Mouse (Mus musculus): ENCODE results near the gene Sord. TPM values are rescaled to one million over a fixed set of nuclear protein-coding genes. Genes with fewer than 3 reads are reported as not detected.

Sord gene
- total RNA-seq, 2 experiments from 2014 or later, result 10.6 to 16.4 TPM

GRCm38 (mm10) chr2:122301081-122301920 lies 66.8 kb downstream of the Sord start:
- DNase-seq (ENCODE audit: low spot score in 2 of 2), result peak in 1 of 2 experiments; percentile 41

GRCm38 (mm10) chr2:122301921-122302573 lies 67.5 kb downstream of the Sord start:
- no peak for DNase-seq (ENCODE audit: low spot score in 2 of 2)

- peak in 1 of 2 experiments; percentile 49 for DNase-seq (ENCODE audit: low spot score in 2 of 2)
These were observed 68.2 kb downstream of the Sord start for GRCm38 (mm10) chr2:122302574-122303241.

- no peak for DNase-seq (ENCODE audit: low spot score in 2 of 2)
These were observed 70.0 kb downstream of the Sord start for GRCm38 (mm10) chr2:122304544-122304943.

- DNase-seq (ENCODE audit: low spot score in 2 of 2), result no peak
These were observed 70.7 kb downstream of the Sord start for GRCm38 (mm10) chr2:122305097-122305892.

GRCm38 (mm10) chr2:122306184-122306583 lies 71.6 kb downstream of the Sord start:
- DNase-seq (ENCODE audit: low spot score in 2 of 2), result no peak

- no peak for DNase-seq (ENCODE audit: low spot score in 2 of 2)
These were observed 75.1 kb downstream of the Sord start for GRCm38 (mm10) chr2:122309647-122310046.

GRCm38 (mm10) chr2:122311561-122311960 lies 77.0 kb downstream of the Sord start:
- DNase-seq (ENCODE audit: low spot score in 2 of 2), result no peak

GRCm38 (mm10) chr2:122312722-122313417 lies 78.3 kb downstream of the Sord start:
- DNase-seq (ENCODE audit: low spot score in 2 of 2), result peak; percentile 52 to 67

- no peak for DNase-seq (ENCODE audit: low spot score in 2 of 2)
These were observed 79.0 kb downstream of the Sord start, which contains the start of gene Duoxa1 for GRCm38 (mm10) chr2:122313536-122313935. Gene Duoxa1 (minus strand): TSS chr2:122313730.

Other genes with a start within 250 kb of the Sord start
- 10 to 100 TPM; 16.4 to 18.9 TPM for gene Eif3j1, start 206.2 kb upstream of the Sord start, total RNA-seq (2021)
- 10 to 100 TPM; 11.4 to 12.8 TPM for gene Spg11, start 116.4 kb upstream of the Sord start, total RNA-seq (2021)
- 100 to 1,000 TPM; 168 to 182 TPM for gene B2m, start 87.1 kb upstream of the Sord start, total RNA-seq (2021)
- gene Trim69, start 74.0 kb upstream of the Sord start, total RNA-seq (2021), result not detected
- gene Patl2, start 48.6 kb upstream of the Sord start, total RNA-seq (2021), result not detected
- gene Terb2, start 48.5 kb upstream of the Sord start, total RNA-seq (2021), result not detected
- gene Duox2, start 63.7 kb downstream of the Sord start, total RNA-seq (2021), result under 1 TPM; 0.34 to 0.86 TPM
- not detected for gene Duoxa2, start 64.2 kb downstream of the Sord start, total RNA-seq (2021)
- gene Duoxa1, start 79.0 kb downstream of the Sord start, total RNA-seq (2021), result 1 to 10 TPM; 1.2 TPM
- gene Duox1, start 80.9 kb downstream of the Sord start, total RNA-seq (2021), result under 1 TPM; 0.37 to 0.49 TPM
- gene Shf, start 134.4 kb downstream of the Sord start, total RNA-seq (2021), result 10 to 100 TPM; 11.9 to 12.2 TPM
- gene Slc28a2, start 191.7 kb downstream of the Sord start, total RNA-seq (2021), result 1 to 10 TPM; 6.7 to 8.3 TPM